Mouse (Mus musculus): ENCODE data around the gene Crybg2. TPM values are rescaled to one million over a fixed set of nuclear protein-coding genes. Genes with fewer than 3 reads are reported as not detected.

Crybg2 gene
- polyA plus RNA-seq, 1 experiment from 2014 or later, result 17.9 TPM

DNA sequence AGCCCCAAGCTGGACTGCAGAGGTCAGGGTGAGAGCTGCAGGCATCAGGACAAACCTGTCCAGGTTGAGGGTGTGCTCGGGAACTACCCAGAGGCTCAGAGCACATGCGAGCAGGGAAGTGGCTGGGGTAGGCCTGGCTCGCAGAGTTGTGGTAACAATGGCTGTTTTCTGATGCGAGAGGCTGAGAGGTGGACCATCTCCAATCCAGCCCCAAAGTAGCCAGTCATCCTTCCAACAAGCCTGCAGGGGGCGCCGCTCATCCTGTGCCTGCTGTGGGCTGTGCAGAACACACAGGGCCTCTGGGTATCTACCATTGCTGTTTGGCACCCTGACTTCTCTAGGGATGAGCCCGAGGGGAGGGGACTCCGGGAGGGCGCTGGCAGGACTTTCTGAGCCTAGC lies 59.0 kb downstream of the Crybg2 start:
- Histone ChIP-seq H3K4me1 (replicated peaks; ENCODE audit: control insufficient read depth, insufficient read depth, low read length) (peaks cover 14% of the 10 kb centered on the region; the same call in 1 of the 2 replicates), H3K4me3 (ENCODE audit: low read depth, low read length) (no peak overlapping the region), H3K27ac (ENCODE audit: low read depth, low read length) (no peak overlapping the region), H3K9me3 (ENCODE audit: control insufficient read depth) (no peaks in the 10 kb centered on the region), H3K4me2 (replicated peaks; ENCODE audit: low read depth) (no peak overlapping the region), H3K36me3 (ENCODE audit: control insufficient read depth, insufficient read depth) (no peaks in the 10 kb centered on the region), H3K27me3 (replicated peaks; ENCODE audit: control insufficient read depth, insufficient read depth, low read length) (no peaks in the 10 kb centered on the region), H3K9ac (ENCODE audit: low read depth, low read length) (no peak overlapping the region)
- WGBS, result 67% methylated on average over 9 of the region's 9 CpGs
- no peak for ATAC-seq
- peak; percentile 71 for TF ChIP-seq CTCF (IDR thresholded peaks at IDR 0.05; ENCODE audit: low read depth)

DNA sequence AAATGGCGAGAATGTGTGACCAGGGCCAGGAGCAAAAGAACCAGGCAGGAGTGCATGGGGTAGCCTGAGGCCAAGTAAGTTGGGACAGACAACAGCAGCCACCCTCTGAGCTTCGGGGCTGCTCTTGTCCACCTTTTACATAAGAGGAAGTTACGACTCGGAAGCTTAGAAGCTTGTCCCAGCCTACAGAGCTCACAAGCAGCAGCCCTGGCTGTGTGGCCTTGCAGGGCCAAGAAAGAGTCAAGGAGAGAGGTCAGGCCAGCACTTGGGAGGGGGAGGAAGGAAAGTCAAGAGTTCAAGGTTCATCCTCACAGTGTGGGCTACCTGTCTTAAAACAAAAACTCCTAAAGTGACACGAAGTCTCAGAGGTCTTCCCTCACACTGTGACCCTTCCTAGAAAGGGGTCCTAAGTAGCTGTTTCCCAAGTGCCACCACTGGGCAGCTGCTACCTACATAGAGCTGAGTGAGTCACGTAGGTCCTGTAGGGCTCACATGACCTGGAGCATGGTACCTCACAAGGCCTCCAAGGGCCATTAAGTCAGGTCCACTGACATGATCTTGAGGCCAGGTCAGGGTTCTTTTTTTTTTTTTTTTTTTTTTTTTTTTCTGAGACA lies 59.7 kb downstream of the Crybg2 start:
- 0 out of 2 replicates have a peak, but pooled peaks have one; percentile 14 for ATAC-seq
- H3K4me3 ChIP-seq (ENCODE audit: low read depth, low read length), result no peak overlapping the region
- no peaks in the 10 kb centered on the region for H3K9me3 ChIP-seq (ENCODE audit: control insufficient read depth)
- no peak overlapping the region for H3K4me2 ChIP-seq (replicated peaks; ENCODE audit: low read depth)
- no peaks in the 10 kb centered on the region for H3K36me3 ChIP-seq (ENCODE audit: control insufficient read depth, insufficient read depth)
- TF ChIP-seq CTCF (IDR thresholded peaks at IDR 0.05; ENCODE audit: low read depth), result no peak
- WGBS, result 75% methylated on average over 6 of the region's 6 CpGs
- no peak overlapping the region for H3K27ac ChIP-seq (ENCODE audit: low read depth, low read length)
- H3K9ac ChIP-seq (ENCODE audit: low read depth, low read length), result no peak overlapping the region
- H3K27me3 ChIP-seq (replicated peaks; ENCODE audit: control insufficient read depth, insufficient read depth, low read length), result no peaks in the 10 kb centered on the region
- H3K4me1 ChIP-seq (replicated peaks; ENCODE audit: control insufficient read depth, insufficient read depth, low read length), result peaks cover 14% of the 10 kb centered on the region; the same call in 1 of the 2 replicates

DNA sequence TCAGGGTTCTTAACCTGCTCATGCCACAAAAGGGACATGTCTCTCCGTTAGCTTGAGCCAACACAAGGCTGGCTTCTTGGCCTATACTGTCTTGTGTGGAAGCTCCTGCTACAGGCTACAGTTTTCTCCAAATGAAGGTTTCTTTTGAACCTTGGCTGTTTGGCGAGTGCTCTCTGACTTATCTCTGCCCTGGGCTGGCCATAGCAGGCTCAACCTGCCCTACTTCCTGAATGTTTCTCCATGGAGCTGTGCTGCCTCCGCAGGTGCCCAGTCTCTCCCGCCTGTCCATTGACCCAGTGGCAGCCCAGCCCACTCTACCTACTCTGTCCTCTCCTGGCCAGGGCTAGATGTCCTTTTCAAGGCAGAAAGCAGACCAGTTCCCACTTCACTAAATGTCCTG lies 60.3 kb downstream of the Crybg2 start:
- Histone ChIP-seq H3K9ac (ENCODE audit: low read depth, low read length) (no peak overlapping the region), H3K4me3 (ENCODE audit: low read depth, low read length) (no peak overlapping the region), H3K27ac (ENCODE audit: low read depth, low read length) (0 out of 2 replicates have a peak overlapping the region, but pooled peaks have one; percentile 15), H3K4me2 (replicated peaks; ENCODE audit: low read depth) (no peak overlapping the region), H3K4me1 (replicated peaks; ENCODE audit: control insufficient read depth, insufficient read depth, low read length) (peaks cover 11% of the 10 kb centered on the region; the same call in 1 of the 2 replicates), H3K36me3 (ENCODE audit: control insufficient read depth, insufficient read depth) (no peaks in the 10 kb centered on the region), H3K27me3 (replicated peaks; ENCODE audit: control insufficient read depth, insufficient read depth, low read length) (no peaks in the 10 kb centered on the region), H3K9me3 (ENCODE audit: control insufficient read depth) (no peaks in the 10 kb centered on the region)
- no peak for ATAC-seq
- TF ChIP-seq CTCF (IDR thresholded peaks at IDR 0.05; ENCODE audit: low read depth), result no peak
- WGBS, result 51% methylated on average over 4 of the region's 4 CpGs

DNA sequence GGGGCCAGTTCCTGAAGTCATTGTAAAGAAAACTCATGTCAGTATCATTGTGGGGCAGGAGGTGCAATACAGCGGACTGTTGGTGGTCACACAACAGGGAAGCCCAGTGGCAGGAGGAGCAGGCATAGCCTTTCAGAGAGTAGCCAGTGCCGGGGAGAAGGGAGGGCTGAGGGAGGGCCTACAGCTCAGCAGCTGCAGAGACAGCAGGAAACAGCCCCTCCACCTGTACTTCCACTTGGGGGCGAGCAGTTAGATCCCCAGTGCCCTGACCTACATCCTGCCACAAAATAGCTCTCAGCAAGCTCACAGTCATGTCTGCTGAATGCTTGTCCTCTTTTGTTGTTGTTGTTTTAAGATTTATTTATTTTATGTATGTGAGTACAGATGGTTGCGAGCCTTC lies 61.0 kb downstream of the Crybg2 start:
- 59% methylated on average over 4 of the region's 4 CpGs for WGBS
- Histone ChIP-seq H3K36me3 (ENCODE audit: control insufficient read depth, insufficient read depth) (peaks cover 4% of the 10 kb centered on the region; the same call in 1 of the 2 replicates), H3K4me1 (replicated peaks; ENCODE audit: control insufficient read depth, insufficient read depth, low read length) (peaks cover 10% of the 10 kb centered on the region; the same call in 1 of the 2 replicates), H3K4me3 (ENCODE audit: low read depth, low read length) (no peak overlapping the region), H3K27ac (ENCODE audit: low read depth, low read length) (no peak overlapping the region), H3K27me3 (replicated peaks; ENCODE audit: control insufficient read depth, insufficient read depth, low read length) (no peaks in the 10 kb centered on the region), H3K4me2 (replicated peaks; ENCODE audit: low read depth) (no peak overlapping the region), H3K9ac (ENCODE audit: low read depth, low read length) (no peak overlapping the region), H3K9me3 (ENCODE audit: control insufficient read depth) (no peaks in the 10 kb centered on the region)
- no peak for TF ChIP-seq CTCF (IDR thresholded peaks at IDR 0.05; ENCODE audit: low read depth)
- no peak for ATAC-seq

DNA sequence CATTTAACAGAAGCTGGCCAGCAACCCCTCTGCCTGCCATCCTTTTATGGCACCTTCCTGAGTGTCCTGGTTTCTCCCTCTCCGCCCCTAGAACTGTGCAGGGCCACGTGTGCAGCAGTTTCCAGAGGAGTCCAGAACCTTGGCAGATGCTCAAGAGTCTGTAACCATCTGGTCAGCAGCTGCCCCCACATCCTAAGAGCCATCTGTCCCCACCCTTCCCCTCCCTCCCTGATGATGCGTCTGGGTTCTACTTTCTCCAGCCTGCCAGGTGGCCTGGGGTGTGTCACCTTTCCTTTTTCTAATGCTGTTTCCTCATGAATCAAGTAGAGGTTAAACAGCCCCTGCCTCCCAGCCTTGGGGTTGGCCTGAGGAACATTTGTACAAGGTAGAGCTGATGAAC lies 61.7 kb downstream of the Crybg2 start:
- no peak overlapping the region for H3K4me3 ChIP-seq (ENCODE audit: low read depth, low read length)
- H3K9ac ChIP-seq (ENCODE audit: low read depth, low read length), result no peak overlapping the region
- no peaks in the 10 kb centered on the region for H3K9me3 ChIP-seq (ENCODE audit: control insufficient read depth)
- H3K4me2 ChIP-seq (replicated peaks; ENCODE audit: low read depth), result no peak overlapping the region
- WGBS, result 23% methylated on average over 3 of the region's 3 CpGs
- H3K4me1 ChIP-seq (replicated peaks; ENCODE audit: control insufficient read depth, insufficient read depth, low read length), result peaks cover 10% of the 10 kb centered on the region; the same call in 1 of the 2 replicates
- H3K27me3 ChIP-seq (replicated peaks; ENCODE audit: control insufficient read depth, insufficient read depth, low read length), result no peaks in the 10 kb centered on the region
- no peak overlapping the region; the same call in 1 of the 2 replicates for H3K27ac ChIP-seq (ENCODE audit: low read depth, low read length)
- no peak for TF ChIP-seq CTCF (IDR thresholded peaks at IDR 0.05; ENCODE audit: low read depth)
- peaks cover 4% of the 10 kb centered on the region; the same call in 1 of the 2 replicates for H3K36me3 ChIP-seq (ENCODE audit: control insufficient read depth, insufficient read depth)
- ATAC-seq, result no peak

DNA sequence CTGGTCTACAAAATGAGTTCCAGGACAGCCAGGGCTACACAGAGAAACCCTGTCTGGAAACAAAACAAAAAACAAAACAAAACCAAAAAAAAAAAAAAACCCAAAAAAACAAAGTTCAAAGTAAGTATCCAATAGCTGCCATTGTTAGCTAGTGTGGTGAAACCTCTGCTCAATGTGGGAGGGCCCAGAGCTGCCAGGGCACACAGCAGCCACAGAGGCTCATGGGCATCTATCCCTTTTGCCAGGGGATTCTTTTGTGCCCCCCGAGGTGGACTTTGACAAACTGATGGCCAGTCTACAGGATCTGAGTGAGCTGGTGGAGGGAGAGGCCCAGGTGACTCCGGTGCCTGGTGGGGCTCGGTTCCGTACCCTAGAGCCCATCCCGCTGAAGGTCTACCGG lies 62.5 kb downstream of the Crybg2 start:
- no peak overlapping the region for H3K27ac ChIP-seq (ENCODE audit: low read depth, low read length)
- H3K4me1 ChIP-seq (replicated peaks; ENCODE audit: control insufficient read depth, insufficient read depth, low read length), result peaks cover 13% of the 10 kb centered on the region; the same call in 1 of the 2 replicates
- H3K4me2 ChIP-seq (replicated peaks; ENCODE audit: low read depth), result no peak overlapping the region
- no peak for ATAC-seq
- H3K36me3 ChIP-seq (ENCODE audit: control insufficient read depth, insufficient read depth), result peaks cover 4% of the 10 kb centered on the region; the same call in 1 of the 2 replicates
- H3K27me3 ChIP-seq (replicated peaks; ENCODE audit: control insufficient read depth, insufficient read depth, low read length), result no peaks in the 10 kb centered on the region
- TF ChIP-seq CTCF (IDR thresholded peaks at IDR 0.05; ENCODE audit: low read depth), result no peak
- no peak overlapping the region for H3K4me3 ChIP-seq (ENCODE audit: low read depth, low read length)
- H3K9ac ChIP-seq (ENCODE audit: low read depth, low read length), result no peak overlapping the region
- 96% methylated on average over 6 of the region's 6 CpGs for WGBS
- H3K9me3 ChIP-seq (ENCODE audit: control insufficient read depth), result no peaks in the 10 kb centered on the region
